Mouse (Mus musculus): ENCODE data around the gene Rpp25. TPM values are rescaled to one million over a fixed set of nuclear protein-coding genes. Genes with fewer than 3 reads are reported as not detected.
A peak's percentile ranks its signal among the peaks of the same experiment; 100 is the strongest.

Rpp25 gene
- total RNA-seq, 2 experiments from 2014 or later, result 1.0 to 2.1 TPM

DNA sequence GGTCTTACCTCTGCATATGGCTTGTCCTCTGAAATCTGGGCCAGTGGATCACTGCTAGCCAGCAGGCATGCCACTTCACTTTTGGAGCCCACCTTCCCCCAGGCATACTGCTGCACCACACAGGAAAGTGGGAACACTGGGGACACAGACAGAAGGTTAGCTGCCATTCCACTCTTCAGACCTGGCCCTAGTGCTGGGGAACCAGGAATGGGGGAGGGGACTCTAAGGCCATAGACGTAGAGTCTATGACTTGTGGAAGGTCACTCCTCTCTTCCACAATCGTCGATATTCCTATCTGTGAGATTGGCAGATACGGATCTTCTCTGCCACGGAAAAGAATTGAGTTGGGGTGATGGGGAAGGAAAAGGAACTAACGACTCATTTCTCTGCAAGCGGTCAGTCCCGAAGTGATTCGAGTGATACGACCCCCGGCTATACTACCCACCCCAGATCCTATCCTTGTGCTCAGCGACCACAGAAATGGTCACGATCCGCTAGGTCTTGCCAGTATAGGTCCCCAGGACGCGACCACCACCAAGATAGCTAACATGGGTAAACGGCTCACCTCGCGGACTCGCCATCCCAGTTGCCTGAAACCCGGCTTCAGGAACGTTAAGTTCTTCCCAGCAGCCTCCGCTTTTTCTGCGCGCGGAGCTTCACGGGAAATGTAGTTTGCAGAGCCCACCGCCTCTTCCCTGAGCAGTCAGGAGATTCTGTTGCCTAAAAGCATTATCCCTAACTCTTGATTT, 48.5 kb downstream of the Rpp25 start, which contains the start of gene Mpi:
Mpi (minus strand) TSS at position 625 of the 749 bp plus-strand sequence.
- intact Hi-C loops (cut with DNase I), result no loop called here

DNA sequence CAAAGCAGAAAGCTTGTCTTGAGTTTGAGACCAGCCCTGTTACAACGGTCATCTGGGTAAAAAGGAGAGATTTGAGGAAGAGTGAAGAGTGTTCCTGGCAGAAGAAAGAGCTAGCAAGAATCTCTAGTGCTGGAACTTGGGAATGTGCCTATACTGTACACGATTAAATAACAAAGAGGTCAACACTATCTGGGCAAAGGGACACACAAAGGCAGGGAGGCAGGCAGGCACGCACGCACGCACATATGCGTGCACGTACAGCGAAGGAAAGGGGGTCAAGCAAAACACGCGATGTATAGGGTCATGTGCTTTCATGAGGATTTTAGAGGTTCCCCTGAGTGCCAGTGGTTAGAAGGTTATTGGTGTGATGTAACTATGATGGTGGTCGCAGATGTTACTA, 49.3 kb downstream of the Rpp25 start:
- no peak for DNase-seq
- intact Hi-C loops (cut with DNase I), result no loop called here

More for the DNA sequence above, 48.5 kb downstream of the Rpp25 start, which contains the start of gene Mpi:
- peak; percentile 74 to 75 for DNase-seq

DNA sequence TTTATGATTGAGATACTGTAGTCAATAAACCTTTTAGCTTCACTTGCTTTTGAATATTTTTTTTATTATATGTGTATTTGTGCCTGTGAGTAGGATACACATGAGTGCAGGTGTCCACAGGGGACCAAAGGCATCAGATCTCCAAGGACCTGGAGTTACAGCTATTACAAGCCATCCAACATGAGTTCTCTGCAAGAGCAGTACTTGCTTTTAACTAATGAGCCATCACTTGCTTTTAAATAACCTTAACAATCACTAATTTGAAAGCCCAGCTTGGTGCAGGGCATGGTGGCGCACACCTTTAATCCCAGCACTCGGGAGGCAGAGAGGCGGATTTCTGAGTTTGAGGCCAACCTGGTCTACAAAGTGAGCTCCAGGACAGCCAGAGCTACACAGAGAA, 50.9 kb downstream of the Rpp25 start:
- intact Hi-C loops (cut with DNase I), result no loop called here
- no peak for DNase-seq

Other genes starting within 250 kb of the Rpp25 start
- gene 1700017B05Rik, start 241.4 kb upstream of the Rpp25 start, total RNA-seq (2021), result 10 to 100 TPM in 1 of 2 experiments, 1 to 10 TPM in 1; 9.7 to 13.9 TPM
- 1 to 10 TPM; 8.2 to 8.8 TPM for gene Ppcdc, start 63.9 kb upstream of the Rpp25 start, total RNA-seq (2021)
- 1 to 10 TPM; 5.4 to 6.4 TPM for gene Scamp5, start 36.0 kb upstream of the Rpp25 start, total RNA-seq (2021)
- gene Cox5a, start 17.2 kb downstream of the Rpp25 start, total RNA-seq (2021), result 1,000 to 10,000 TPM; 2,624 to 2,673 TPM
- gene Fam219b, start 33.5 kb downstream of the Rpp25 start, total RNA-seq (2021), result 1 to 10 TPM; 7.2 to 8.3 TPM
- 100 to 1,000 TPM; 129 to 161 TPM for gene Mpi, start 48.7 kb downstream of the Rpp25 start, total RNA-seq (2021)
- 10 to 100 TPM; 25.8 to 29.4 TPM for gene Scamp2, start 56.9 kb downstream of the Rpp25 start, total RNA-seq (2021)
- 1 to 10 TPM; 7.1 to 8.2 TPM for gene Ulk3, start 85.4 kb downstream of the Rpp25 start, total RNA-seq (2021)
- gene Cplx3, start 102.3 kb downstream of the Rpp25 start, total RNA-seq (2021), result not detected
- gene Lman1l, start 116.7 kb downstream of the Rpp25 start, total RNA-seq (2021), result not detected
- gene Csk, start 149.6 kb downstream of the Rpp25 start, total RNA-seq (2021), result 10 to 100 TPM; 26.2 to 28.5 TPM
- gene Cyp1a2, start 179.7 kb downstream of the Rpp25 start, total RNA-seq (2021), result not detected
- not detected for gene Cyp1a1, start 183.9 kb downstream of the Rpp25 start, total RNA-seq (2021)
- 1 to 10 TPM; 5.0 to 5.2 TPM for gene Edc3, start 204.5 kb downstream of the Rpp25 start, total RNA-seq (2021)